Mouse (Mus musculus) MEL (cell line): ENCODE data around the gene Zwilch. TPM values are rescaled to one million over a fixed set of nuclear protein-coding genes. Genes with fewer than 3 reads are reported as not detected.
A peak's percentile ranks its signal among the peaks of the same experiment; 100 is the strongest.

Experiments
- DNase-seq: peaks from one replicate; pipeline ENCODE4 v3.0.0; 2011; ENCODE audit warnings: low read depth, low spot score
- H3K27ac ChIP-seq: 2 replicates; pipeline ENCODE4 v1.5.1; 2012; ENCODE audit warnings: low read depth, mild to moderate bottlenecking, control low read depth, low read length, moderate library complexity; ENCODE audit not compliant: control insufficient read depth
- H3K27me3 ChIP-seq, 2 experiments: fragments of 150-350 bp in 1 of 2; sonication (generic) in 1 of 2; 2 replicates each; pipeline ENCODE4 v1.6.1; 2012; ENCODE audit warnings: low read length in 2 of 2, mild to moderate bottlenecking in 2 of 2, improper control_type of control experiment in 1 of 2, moderate library complexity in 1 of 2; ENCODE audit not compliant: insufficient read depth in 2 of 2, control insufficient read depth in 1 of 2
- H3K36me3 ChIP-seq, 2 experiments: 2 replicates each; pipeline ENCODE4 v1.6.1; 2012 to 2014; ENCODE audit warnings: low read length in 2 of 2, improper control_type of control experiment in 1 of 2, inconsistent platforms in 1 of 2, mild to moderate bottlenecking in 1 of 2; ENCODE audit not compliant: insufficient read depth in 2 of 2, control insufficient read depth in 1 of 2
- H3K4me1 ChIP-seq, 2 experiments: fragments of 150-350 bp in 1 of 2; sonication (generic) in 1 of 2; 2 replicates each; pipeline ENCODE4 v1.6.1; 2012; ENCODE audit warnings: low read length in 2 of 2, improper control_type of control experiment in 1 of 2, mild to moderate bottlenecking in 1 of 2; ENCODE audit not compliant: insufficient read depth in 2 of 2, control insufficient read depth in 1 of 2
- H3K4me3 ChIP-seq, 2 experiments: fragments of 150-350 bp in 1 of 2; sonication (generic) in 1 of 2; 2 replicates each; pipeline ENCODE4 v1.5.1; 2012; ENCODE audit warnings: low read depth in 2 of 2, low read length in 2 of 2, mild to moderate bottlenecking in 2 of 2, moderate library complexity in 2 of 2, control low read depth in 1 of 2, improper control_type of control experiment in 1 of 2; ENCODE audit not compliant: control insufficient read depth in 1 of 2, insufficient read depth in 1 of 2
- H3K79me2 ChIP-seq: 2 replicates; pipeline ENCODE4 v1.6.1; 2012; ENCODE audit warnings: mild to moderate bottlenecking, low read length, moderate library complexity; ENCODE audit not compliant: control insufficient read depth, poor library complexity, insufficient read depth
- H3K9ac ChIP-seq: 2 replicates; pipeline ENCODE4 v1.6.1; 2012; ENCODE audit warnings: low read depth, mild to moderate bottlenecking, control low read depth, low read length, moderate library complexity; ENCODE audit not compliant: control insufficient read depth, poor library complexity, severe bottlenecking
- H3K9me3 ChIP-seq: fragments of 150-350 bp; sonication (generic); replicated peaks from 2 replicates; pipeline ENCODE4 v1.6.1; 2012; ENCODE audit warnings: mild to moderate bottlenecking, low read length, improper control_type of control experiment, moderate library complexity; ENCODE audit not compliant: insufficient read depth
- CHD1 ChIP-seq: IDR thresholded peaks from 2 replicates; pipeline ENCODE4 v1.6.1; 2012; ENCODE audit warnings: low read depth, mild to moderate bottlenecking, inconsistent platforms, low read length, improper control_type of control experiment
- CHD2 ChIP-seq: IDR thresholded peaks from 2 replicates; pipeline ENCODE4 v1.6.1; 2011; ENCODE audit warnings: low read length, improper control_type of control experiment
- EP300 ChIP-seq, 2 experiments: IDR thresholded peaks; 2 replicates each; pipeline ENCODE4 v1.6.1; 2011; ENCODE audit warnings: improper control_type of control experiment in 2 of 2, low read length in 2 of 2, low read depth in 1 of 2, mild to moderate bottlenecking in 1 of 2
- JUND ChIP-seq: IDR thresholded peaks from 2 replicates; pipeline ENCODE4 v1.6.1; 2011; ENCODE audit warnings: low read depth, mild to moderate bottlenecking, improper control_type of control experiment, low read length
- MYB ChIP-seq: IDR thresholded peaks from 2 replicates; pipeline ENCODE4 v1.6.1; 2011; ENCODE audit warnings: mild to moderate bottlenecking, low read depth, low read length, improper control_type of control experiment
- MYC ChIP-seq: IDR thresholded peaks from 2 replicates; pipeline ENCODE4 v1.6.1; 2011; ENCODE audit warnings: low read depth, mild to moderate bottlenecking, low read length, improper control_type of control experiment, moderate library complexity
- POLR2A ChIP-seq, 2 experiments: IDR thresholded peaks; 2 replicates each; pipeline ENCODE4 v1.6.1; 2011 to 2012; ENCODE audit warnings: low read length in 2 of 2, mild to moderate bottlenecking in 2 of 2, control low read depth in 1 of 2, improper control_type of control experiment in 1 of 2, low read depth in 1 of 2, moderate library complexity in 1 of 2; ENCODE audit not compliant: control insufficient read depth in 1 of 2, insufficient read depth in 1 of 2, poor library complexity in 1 of 2
- POLR2AphosphoS2 ChIP-seq: IDR thresholded peaks from 2 replicates; pipeline ENCODE4 v1.6.1; 2011; ENCODE audit warnings: low read length, improper control_type of control experiment
- SIN3A ChIP-seq: IDR thresholded peaks from 2 replicates; pipeline ENCODE4 v1.6.1; 2012; ENCODE audit warnings: low read length, improper control_type of control experiment, inconsistent platforms
- TAL1 ChIP-seq: IDR thresholded peaks from 2 replicates; pipeline ENCODE4 v1.6.1; 2012; ENCODE audit warnings: mild to moderate bottlenecking, inconsistent platforms, low read length, moderate library complexity, mixed read lengths
- polyA plus RNA-seq, 2 experiments: library from polyadenylated mRNA; stranded (reverse) in 1 of 2; unstranded in 1 of 2; fragments of >175 nt in 1 of 2; fragments of >200 nt in 1 of 2; gene quantifications; 2 replicates each; pipeline versions ENCODE4 v1.2.1 to v1.2.4; 2012; ENCODE audit warnings: low replicate concordance in 2 of 2, low read depth in 1 of 2; ENCODE audit not compliant: insufficient read length in 2 of 2, insufficient read depth in 1 of 2, missing spikeins in 1 of 2
- total RNA-seq: library from RNA; depleted of rRNA; stranded (reverse); fragments of 300-350 nt; gene quantifications from 2 replicates; pipeline ENCODE4 v1.2.3, GENCODE M21; 2012

Zwilch gene
- total and polyA plus RNA-seq, 3 experiments, result 60.6 to 89.2 TPM; not detected in 1

DNA sequence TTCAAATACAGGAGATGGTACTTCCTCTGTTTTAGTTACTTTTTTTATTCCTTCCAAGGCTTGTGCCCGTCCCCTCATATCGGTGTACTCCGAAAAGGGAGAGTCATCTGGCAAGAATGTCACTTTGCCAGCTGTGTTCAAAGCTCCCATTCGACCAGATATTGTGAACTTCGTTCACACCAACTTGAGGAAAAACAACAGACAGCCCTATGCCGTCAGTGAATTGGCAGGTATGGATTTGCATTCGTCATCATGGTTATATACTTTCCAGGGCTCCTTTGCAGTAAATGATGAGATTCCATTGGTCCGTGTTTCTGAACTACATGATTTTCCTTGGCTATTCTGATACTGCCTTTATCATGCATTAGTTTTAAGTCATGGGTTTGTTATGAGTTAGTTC is 1.9 kb upstream of the Zwilch start:
- Histone ChIP-seq H3K4me1 (peaks cover 0 to 11% of the 10 kb centered on the region in 2 experiments; a peak in 3 of 4 replicates), H3K27me3 (no peaks in the 10 kb centered on the region), H3K4me3 (peak overlapping the region; percentile 74 to 91), H3K9ac (peak overlapping the region; percentile 100), H3K27ac (peak overlapping the region; percentile 68), H3K36me3 (peaks cover 29 to 46% of the 10 kb centered on the region in 2 experiments), H3K79me2 (peaks cover 59% of the 10 kb centered on the region), H3K9me3 (no peaks in the 10 kb centered on the region)
- TF ChIP-seq CHD2 (no peak), CHD1 (0 out of 2 replicates have a peak, but pooled peaks have one; percentile 70)
- no peak for DNase-seq

DNA sequence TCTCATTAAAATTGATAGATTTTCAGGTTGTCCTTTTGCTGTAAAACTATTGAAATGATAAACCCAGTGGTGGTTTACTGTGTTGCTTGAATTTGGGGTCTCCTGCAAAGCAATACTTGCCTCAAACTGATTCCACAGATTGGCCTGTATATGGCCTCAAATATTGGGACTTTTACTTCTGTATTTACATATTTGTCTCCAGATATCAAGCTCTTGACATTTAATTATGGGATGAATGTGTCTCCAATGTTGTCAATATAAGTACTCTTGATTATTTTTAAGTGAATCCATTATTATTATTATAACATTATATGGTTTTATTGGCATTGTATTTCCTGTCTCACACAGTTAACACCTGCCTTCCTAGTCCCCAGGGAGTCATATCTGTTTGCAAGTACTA is 1.4 kb upstream of the Zwilch start:
- no peaks in the 10 kb centered on the region for H3K27me3 ChIP-seq
- H3K9me3 ChIP-seq, result no peaks in the 10 kb centered on the region
- H3K79me2 ChIP-seq, result peaks cover 60% of the 10 kb centered on the region
- H3K9ac ChIP-seq, result peak overlapping the region; percentile 100
- DNase-seq, result peak; percentile 50
- H3K4me3 ChIP-seq, result peak overlapping the region; percentile 74 to 100
- TF ChIP-seq JUND, result no peak
- TF ChIP-seq POLR2A (IDR thresholded peaks at IDR 0.05; ENCODE audit: control insufficient read depth in 1 of 2, insufficient read depth in 1 of 2, low read depth in 1 of 2, low read length in 2 of 2, poor library complexity in 1 of 2), result 0 out of 4 replicates have a peak, but pooled peaks of 1 of the 2 experiments have one; percentile 14
- no peak for TF ChIP-seq POLR2AphosphoS2
- H3K27ac ChIP-seq, result peak overlapping the region; percentile 94
- peaks cover 29 to 43% of the 10 kb centered on the region in 2 experiments for H3K36me3 ChIP-seq
- peaks cover 0 to 11% of the 10 kb centered on the region in 2 experiments; a peak in 3 of 4 replicates for H3K4me1 ChIP-seq

DNA sequence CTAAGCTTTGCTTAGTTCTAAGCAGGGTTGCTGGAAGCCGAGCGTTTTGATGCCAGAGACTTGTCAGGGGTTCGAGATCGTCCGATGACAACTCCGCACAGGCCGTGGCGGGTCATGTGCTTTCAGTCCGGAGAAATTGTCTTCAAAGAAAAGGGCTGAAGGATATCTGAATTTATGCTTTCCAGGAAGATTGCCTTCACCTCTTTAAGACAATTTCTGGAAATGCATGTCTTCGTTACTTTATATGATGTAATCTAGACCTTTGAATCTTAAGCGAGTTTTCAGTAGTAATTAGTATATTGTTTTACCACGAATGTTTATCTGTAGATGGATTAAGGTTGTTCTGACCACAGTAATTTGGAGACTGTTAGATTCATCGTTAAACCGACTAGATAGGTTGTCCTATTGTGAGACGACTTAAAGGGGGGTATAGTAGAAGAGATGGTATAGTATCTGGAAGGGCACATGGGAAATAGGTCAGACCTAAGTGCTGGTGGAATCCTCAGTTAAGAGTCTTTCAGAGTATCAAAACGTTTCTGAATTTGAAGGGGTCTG is 839 bp upstream of the Zwilch start:
- H3K27ac ChIP-seq, result peak overlapping the region; percentile 94
- peaks cover 0 to 11% of the 10 kb centered on the region in 2 experiments; a peak in 3 of 4 replicates for H3K4me1 ChIP-seq
- no peak for DNase-seq
- peak overlapping the region; percentile 74 to 100 for H3K4me3 ChIP-seq
- peak; percentile 63; the same call in 1 of the 2 replicates for TF ChIP-seq MYC
- TF ChIP-seq EP300 (IDR thresholded peaks at IDR 0.05; ENCODE audit: low read depth in 1 of 2, low read length in 2 of 2), result no peak
- TF ChIP-seq SIN3A, result no peak; the same call in 1 of the 2 replicates
- no peak for TF ChIP-seq MYB
- TF ChIP-seq CHD1, result peak; percentile 97
- no peak for TF ChIP-seq TAL1
- TF ChIP-seq, all 39 proteins: peak for 2
- peaks cover 64% of the 10 kb centered on the region for H3K79me2 ChIP-seq
- H3K27me3 ChIP-seq, result no peaks in the 10 kb centered on the region
- peaks cover 29 to 43% of the 10 kb centered on the region in 2 experiments for H3K36me3 ChIP-seq
- no peaks in the 10 kb centered on the region for H3K9me3 ChIP-seq
- H3K9ac ChIP-seq, result peak overlapping the region; percentile 100
